Mouse (Mus musculus): ENCODE measurements around the gene Cyp51. TPM values are rescaled to one million over a fixed set of nuclear protein-coding genes. Genes with fewer than 3 reads are reported as not detected.
"Not testable (repeated sequence)": the region's sequence is repeated elsewhere in the genome, so short reads cannot be mapped to it uniquely, and the experiment has no call there.

Gene Cyp51
- total RNA-seq (2015): 14.1 and 18.5 TPM in 2 replicates
- 17.5 and 20.9 TPM in 2 replicates for total RNA-seq (2017)

DNA sequence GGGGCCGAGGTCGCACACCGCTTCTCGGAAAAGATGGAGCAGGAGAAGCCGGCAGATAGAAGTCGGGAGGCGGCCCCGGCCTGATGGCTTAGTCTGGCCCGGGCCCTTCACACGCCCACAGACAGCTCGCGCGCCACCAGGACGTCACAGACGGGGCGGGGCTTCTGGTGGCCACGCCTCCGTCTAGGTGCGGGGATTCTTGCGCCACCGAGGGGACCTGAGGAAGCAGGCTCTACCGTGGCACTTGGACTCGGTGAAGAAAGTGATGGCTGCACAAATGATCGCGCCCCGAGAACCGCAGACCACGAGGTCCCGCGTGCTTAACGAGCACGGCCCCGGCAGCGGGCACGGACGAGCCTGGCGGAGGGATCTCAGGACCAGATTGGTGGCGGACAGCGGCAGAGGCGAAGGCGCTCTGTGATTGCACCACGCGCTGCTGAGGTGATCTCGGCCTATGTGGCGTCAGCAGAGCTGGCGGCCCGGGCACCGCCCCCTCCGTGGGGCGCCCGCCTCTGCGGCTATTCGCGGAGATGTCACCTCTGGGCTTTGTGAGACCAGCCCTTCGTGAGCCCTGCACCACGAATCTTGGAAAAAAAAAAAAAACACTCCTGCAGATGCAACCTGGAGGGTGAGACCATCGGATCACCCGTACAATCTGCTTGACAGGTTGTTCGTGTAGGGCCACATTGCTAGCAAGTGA lies at the start of gene Cyp51:
TSS of gene Cyp51 (minus strand) at position 406 of the 700 bp plus-strand sequence.
- peak; percentile 92 for ATAC-seq (ENCODE audit: poor library complexity, severe bottlenecking)

DNA sequence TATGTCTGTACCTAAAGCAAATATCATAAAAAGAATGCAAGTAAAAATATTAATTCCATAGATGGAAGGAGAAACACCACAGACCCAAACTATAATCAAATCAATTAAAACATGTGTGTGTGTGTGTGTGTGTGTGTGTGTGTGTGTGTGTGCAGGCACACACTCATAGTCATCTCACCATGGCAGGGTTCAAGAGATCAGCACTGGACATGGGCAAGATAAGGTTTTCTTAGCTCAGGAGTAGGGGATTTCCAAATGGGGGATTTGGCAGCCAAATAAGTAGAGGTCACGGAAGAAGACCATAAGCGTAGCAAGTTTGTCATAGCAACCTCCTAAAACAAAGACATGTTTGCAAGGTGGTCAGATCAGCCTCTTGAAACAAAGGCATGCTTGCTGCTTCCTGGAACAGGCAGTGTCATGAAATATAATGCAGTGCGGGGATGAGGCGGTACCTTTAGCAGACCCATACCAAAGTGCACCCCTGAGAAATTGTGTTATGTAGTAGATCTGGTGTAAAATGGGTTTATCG lies 8.1 kb upstream of the Cyp51 start:
- no peak for ATAC-seq (ENCODE audit: poor library complexity, severe bottlenecking)

DNA sequence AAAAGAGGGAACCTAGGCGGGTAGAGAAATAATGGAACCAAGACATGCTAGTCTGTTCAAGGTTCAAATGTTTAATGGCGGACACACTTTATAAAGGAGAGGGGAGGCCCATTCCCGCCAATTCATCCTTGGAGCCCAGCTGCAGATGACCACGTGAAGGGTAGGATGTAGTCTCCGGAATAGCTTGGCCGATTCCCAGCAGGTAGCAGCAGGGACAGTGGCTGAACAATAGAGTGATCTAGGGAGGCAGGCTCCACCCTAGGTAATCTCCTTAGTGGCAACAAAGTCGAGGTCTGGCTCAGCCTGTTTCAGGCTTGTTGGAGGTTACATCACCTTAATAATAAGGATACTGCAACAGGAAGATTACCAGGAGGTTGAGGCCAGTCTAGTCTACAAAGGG lies 2.5 kb upstream of the Cyp51 start:
- not testable (repeated sequence) for ATAC-seq (ENCODE audit: poor library complexity, severe bottlenecking)

DNA sequence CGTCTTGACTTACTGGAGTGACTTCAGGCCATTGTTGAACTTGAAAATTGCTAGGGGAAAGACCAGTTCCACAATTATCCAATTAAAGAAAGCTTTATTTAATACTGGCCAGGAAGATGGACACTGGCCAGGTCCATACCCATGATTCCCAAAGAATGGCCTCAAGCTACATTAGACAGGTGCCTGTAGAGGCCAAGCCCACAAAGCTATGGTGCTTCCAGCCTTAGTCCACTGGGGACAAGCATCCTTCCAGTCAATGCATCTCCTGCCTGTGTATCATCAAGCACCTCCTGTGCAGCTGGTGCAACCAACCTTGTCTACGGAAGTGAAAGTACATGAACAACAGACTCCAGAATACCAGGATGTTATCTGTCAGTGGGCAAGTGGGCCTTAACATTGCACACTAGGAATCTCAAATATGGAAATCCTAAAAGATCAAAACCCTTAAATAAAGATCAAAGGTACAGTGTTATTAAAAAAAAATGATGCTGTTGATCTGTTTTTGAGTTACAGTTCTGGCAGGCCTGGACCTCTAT lies 1.2 kb upstream of the Cyp51 start:
- no peak for ATAC-seq (ENCODE audit: poor library complexity, severe bottlenecking)

DNA sequence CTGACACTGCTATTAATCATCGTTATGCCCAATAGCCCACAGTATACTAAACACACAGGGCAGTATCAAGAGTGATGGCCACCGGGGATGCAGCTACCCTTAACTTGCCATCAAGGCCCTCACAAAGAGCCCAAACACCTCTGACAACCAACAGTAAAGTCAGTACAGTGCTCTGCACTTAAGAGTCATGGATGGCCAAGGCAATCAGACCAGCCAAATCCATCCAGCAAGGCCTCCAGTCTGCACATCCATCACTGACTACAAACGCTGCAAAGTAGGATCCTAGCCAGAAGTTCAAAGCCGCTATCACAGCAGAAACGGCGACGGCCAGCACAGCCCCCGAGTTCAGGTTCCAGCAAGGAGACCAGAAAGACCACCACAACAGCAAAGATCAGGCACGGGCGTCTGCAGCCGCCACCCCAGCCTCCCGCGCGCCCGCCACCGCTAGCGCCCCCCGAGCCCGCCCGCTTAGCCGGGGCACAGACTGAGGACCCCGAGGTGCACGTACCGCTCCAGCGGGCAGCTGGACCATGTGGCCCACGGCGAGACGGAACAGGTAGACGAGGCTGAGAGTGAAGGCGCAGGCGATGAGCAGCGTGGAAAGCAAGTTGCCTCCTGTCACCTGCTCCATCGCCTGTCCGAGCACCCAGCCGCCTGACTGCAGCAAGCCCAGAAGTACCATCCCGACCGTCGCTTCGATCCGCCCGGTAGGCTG lies 763 bp downstream of the Cyp51 start:
- ATAC-seq (ENCODE audit: poor library complexity, severe bottlenecking): peak; percentile 38; the same call in 1 of the 2 replicates

DNA sequence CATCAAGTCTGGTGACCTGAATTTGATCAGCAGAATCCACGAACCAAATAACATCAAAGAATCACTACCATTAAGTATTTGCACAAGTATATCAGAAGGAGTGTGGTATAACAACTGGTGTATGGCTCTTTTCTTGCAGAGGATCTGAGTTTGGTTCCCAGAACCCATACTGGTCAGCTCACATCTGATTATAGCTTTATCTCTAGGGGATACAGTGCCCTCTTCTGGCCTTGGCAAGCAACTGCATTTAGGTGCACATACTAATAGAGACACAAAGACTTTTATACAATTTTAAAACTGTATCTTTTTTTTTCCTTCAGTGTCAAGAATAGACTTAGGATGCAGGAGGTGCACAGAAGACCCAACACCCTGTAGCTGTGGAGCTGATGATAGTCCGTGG lies 2.8 kb downstream of the Cyp51 start:
- ATAC-seq (ENCODE audit: poor library complexity, severe bottlenecking): no peak

DNA sequence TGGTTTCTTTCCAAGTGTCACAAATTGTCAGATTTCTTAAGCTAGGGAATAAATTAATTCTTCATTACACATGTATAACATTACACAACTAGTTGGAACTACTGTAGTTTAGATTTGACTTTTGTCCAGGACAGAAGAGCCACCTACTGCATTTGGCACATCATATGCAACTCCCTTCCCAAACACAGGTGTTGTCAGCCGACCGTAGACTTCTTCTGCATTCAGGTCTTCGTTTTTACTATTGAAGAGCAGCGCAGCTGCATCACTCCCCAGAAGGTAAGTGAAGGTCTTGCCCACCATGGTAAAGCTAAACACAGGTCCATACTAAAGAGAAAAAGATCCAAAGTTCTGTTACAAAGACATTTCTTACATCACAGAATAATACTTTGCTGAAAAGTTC lies 3.5 kb downstream of the Cyp51 start:
- no peak for ATAC-seq (ENCODE audit: poor library complexity, severe bottlenecking)

DNA sequence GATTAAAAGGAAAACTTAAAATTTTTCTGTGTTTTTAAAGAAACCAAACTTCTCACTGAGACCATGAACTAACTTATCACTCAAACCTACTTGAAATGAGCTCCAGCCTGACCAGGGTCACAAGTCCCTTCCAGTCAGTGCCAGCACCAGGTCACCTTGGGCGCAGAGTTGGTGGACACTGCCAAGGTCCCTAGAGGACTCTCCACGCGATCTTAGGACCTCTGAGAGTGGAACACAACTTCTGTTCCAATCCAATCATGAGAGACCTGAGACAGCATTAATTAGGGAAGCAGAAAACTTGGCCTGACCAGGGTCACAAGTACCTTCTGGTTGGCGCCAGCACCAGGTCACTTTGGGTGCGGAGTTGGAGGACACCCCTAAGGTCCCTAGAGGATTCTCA lies 10.1 kb downstream of the Cyp51 start:
- ATAC-seq (ENCODE audit: poor library complexity, severe bottlenecking): no peak

DNA sequence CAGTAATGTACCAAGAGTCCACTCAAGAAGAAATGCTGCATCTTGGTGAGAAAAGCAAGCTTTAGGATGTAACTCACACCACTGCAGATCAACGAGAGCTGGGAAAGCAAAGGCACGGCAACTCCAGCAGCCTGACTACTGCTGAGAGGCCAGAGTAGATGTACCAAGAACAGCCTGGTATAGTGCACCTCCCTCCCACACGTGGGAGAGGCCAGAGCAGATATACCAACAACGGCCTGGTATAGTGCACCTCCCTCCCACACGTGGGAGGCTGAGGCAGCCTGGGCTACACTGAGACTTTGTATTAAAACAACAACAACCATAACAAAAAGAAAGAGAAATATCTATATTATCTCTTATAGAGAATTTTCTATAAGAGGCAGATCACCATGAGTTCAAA lies 16.4 kb downstream of the Cyp51 start:
- no peak for ATAC-seq (ENCODE audit: poor library complexity, severe bottlenecking)

DNA sequence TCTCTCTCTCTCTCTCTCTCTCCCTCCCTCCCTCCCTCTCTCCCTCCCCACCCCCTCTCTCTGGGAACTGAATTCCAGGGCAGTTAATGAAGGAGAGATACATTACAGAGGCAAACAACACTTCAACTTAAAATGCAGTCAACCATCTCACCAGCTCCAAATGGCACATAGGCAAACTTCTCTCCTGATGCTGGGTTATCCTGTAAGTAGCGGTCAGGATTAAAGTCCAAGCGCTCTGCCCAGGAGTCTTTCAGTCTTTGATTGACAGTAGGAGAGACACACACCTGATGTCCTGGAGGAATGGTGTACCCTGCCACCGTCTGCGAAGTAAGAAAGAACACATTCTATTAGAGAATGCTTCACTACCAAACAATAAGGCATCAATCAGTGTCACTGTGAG lies 18.2 kb downstream of the Cyp51 start:
- ATAC-seq (ENCODE audit: poor library complexity, severe bottlenecking): no peak

DNA sequence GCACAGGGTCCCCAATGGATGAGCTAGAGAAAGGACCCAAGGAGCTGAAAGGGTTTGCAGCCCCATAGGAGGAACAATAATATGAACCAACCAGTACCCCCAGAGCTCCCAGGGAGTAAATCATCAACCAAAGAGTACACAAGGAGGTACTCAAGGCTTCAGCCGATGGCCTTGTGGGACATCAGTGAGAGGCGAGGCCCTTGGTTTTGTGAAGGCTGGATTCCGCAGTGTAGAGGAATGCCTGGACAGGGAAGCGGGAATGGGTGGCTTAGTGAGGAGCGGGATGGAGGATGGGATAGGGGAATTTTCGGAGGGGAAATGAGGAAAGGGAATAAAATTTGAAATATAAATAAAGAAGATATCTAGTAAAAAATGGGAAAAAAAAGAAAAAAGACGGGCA lies 19.6 kb downstream of the Cyp51 start:
- no peak for ATAC-seq (ENCODE audit: poor library complexity, severe bottlenecking)

DNA sequence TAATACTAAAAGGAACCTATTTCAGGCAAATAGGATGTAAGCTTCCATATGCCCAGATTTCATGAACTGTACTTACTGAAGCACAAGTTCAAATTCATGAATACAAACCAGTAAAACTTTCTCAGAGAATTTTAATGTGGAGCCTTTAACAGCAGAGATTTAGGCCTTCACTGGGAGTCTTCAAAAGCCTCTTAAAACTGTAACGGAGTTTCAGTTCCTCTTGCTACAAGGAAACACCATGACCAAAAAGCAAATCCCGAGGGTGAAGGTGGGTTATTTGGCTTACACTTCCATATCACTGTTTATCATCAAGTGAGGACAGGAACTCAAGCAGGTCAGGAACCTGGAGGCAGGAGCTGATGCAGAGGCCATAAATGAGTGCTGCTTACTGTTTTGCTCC lies 23.0 kb downstream of the Cyp51 start:
- ATAC-seq (ENCODE audit: poor library complexity, severe bottlenecking): peak; percentile 35; the same call in 1 of the 2 replicates

DNA sequence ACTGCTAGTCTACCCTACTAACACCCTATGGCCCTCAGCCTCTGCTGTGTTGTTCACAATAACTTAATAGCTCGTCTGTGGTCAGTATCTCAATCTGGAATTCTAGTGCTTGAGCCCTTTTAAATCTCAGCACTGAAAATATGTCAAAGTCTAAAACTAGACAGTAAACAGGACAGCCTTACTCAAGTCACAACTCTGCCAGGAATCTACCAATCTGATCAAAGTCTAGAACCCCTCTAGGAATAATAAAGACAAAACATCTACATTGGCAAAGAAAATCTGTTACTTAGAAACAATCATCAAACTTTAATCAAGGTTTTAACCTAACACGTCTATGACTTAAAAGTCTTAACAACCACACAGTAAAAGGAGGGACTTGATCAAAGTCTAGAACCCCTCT lies 23.7 kb downstream of the Cyp51 start:
- no peak for ATAC-seq (ENCODE audit: poor library complexity, severe bottlenecking)

DNA sequence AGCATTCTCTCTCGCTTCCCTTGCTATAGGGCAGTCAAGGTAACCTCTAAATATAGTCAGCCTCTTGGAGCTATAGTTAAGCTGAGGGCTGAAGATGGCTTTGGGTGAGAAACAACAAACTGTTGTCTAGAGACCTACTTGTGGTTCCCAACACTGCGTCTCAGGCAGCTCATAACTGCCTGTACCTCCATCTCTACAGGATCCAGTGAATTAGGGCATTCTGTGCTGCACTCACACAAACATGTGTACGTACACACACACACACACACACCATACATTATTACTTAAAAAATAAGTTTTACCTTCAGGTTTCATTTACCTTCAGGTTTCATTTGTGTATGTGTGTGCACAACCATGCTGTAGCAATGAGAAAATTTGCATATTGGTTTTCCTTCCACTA lies 25.5 kb downstream of the Cyp51 start:
- ATAC-seq (ENCODE audit: poor library complexity, severe bottlenecking): no peak

DNA sequence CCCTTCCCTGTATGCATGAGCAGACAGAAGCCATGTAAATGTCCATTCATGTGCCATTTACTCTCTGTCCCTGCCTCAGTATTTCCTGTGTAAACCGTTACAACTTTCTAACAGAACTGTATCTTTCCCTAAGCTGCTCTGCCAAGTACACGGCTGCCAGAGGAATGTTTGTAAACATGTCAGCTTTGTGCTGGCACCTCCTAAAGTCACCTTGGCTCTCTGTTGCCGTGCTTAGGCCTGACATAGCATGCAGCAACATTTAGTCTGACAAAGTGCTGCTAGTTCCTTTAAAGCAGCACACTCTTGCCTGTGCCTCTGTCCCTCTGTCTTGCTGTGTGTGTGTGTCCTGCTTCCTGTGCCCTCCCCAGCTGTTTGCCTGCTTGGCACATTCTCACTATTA lies 37.3 kb downstream of the Cyp51 start:
- no peak for ATAC-seq (ENCODE audit: poor library complexity, severe bottlenecking)

DNA sequence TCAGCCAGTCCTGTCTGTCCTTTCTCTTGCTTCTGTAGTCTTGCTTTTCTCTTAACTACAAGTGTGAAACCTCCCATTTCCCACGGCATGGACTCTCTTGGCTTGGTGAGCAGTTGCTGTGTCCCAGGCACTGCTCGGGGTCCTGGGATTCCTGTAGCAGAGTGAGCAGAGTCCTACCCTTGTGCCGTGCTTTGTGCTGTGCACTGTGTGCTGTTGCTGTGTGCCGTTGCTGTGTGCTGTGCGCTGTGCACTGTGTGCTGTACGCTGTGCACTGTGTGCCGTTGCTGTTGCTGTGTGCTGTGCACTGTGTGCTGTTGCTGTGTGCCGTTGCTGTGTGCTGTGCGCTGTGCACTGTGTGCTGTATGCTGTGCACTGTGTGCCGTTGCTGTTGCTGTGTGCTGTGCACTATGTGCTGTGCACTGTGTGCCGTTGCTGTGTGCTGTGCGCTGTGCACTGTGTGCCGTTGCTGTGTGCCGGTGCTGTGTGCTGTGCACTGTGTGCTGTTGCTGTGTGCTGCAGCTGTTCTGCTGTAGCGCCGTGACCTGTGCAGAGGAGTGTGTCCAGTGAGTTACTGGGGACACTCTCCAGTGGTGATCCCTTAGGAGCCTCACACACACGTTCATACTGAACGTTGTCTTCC lies 38.0 kb downstream of the Cyp51 start:
- no peak for ATAC-seq (ENCODE audit: poor library complexity, severe bottlenecking)

DNA sequence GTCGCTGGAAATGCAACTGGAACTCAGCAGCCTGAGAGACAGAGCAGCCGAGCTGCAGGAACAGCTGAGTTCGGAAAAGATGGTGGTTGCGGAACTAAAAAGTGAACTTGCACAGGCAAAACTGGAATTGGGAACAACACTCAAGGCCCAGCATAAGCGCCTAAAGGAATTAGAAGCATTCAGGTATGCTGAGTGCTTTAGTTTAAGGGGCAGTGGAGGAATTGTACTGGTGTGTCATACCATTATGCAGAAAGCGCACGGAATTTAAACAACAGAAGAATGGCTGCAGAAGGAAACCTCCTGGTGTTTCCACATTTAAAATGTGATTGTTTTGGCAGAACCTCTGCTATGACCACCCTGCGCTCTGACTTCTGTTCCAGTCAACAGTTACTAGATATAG lies 44.2 kb downstream of the Cyp51 start:
- no peak for ATAC-seq (ENCODE audit: poor library complexity, severe bottlenecking)

DNA sequence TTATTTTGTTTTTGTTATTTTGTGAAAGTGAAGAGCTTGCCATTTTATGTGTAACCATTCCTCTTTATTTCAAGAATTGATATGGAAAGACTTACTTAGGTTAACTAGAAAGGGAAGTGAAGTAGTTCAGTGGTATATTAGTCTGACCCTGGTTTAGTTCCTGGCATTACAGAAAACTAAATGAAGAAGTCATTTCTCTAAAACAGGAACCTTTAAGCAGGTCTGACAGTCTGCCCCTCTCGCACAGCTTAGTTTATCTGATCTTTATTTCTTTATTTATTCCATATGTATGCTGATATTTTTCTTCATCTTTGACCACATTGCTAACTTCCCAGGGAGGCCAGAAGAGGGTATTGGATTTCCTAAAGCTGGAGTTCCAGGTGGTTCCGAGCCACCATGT lies 63.6 kb downstream of the Cyp51 start:
- no peak for ATAC-seq (ENCODE audit: poor library complexity, severe bottlenecking)

DNA sequence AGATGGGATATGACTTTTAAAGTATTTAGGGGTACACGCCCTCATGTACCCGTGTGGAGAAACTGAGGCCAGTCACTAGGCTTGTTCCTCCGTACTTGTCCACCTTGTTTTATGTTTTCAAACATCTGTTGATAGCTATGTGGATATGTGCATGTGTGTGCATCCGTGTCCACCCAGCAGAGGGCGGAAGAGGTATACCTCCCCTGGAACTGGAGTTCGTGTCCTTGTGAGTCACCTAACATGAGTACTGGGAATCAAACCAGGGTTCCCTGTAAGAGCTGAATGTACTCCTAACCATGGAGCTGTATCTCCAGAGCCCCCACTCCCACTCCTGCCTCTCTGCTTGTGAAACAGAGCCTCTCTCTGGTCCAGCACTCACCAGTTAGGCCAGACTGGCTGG lies 64.2 kb downstream of the Cyp51 start:
- peak; percentile 68 for ATAC-seq (ENCODE audit: poor library complexity, severe bottlenecking)

DNA sequence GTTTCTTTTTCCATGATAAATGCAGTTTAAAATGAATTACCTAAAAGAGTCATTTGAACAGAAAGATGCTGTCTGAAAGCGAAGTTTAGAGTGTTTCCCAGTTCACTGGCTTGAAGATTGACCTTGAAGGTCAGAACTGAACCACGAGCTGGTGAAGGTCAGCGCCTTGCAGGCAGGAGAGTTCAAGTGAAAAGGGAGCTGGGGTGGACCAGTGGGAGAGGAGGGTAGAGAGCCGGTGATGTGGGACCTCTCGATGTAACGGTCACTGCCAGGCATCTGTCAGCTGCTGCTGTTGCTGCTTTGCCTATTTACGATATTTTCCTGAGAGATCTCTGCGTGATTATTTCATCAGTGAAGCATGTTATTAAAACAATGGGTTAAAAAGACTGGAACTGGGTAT lies 65.2 kb downstream of the Cyp51 start:
- ATAC-seq (ENCODE audit: poor library complexity, severe bottlenecking): no peak

DNA sequence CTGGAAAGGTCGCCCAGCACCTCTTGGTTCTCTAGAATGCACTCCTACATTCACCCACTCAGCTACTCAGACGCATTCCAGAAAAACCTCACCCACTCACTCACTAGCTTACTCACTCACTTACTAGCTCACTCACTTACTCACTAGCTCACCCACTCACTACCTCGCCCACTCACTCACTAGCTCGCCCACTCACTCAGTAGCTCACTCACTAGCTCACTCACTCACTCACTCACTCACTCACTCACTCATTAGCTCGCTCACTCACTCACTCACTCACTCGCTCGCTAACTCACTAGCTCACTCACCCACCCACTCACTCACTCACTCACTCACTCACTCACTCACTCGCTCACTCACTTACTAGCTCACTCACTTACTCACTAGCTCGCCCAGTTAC lies 67.9 kb downstream of the Cyp51 start:
- no peak for ATAC-seq (ENCODE audit: poor library complexity, severe bottlenecking)

DNA sequence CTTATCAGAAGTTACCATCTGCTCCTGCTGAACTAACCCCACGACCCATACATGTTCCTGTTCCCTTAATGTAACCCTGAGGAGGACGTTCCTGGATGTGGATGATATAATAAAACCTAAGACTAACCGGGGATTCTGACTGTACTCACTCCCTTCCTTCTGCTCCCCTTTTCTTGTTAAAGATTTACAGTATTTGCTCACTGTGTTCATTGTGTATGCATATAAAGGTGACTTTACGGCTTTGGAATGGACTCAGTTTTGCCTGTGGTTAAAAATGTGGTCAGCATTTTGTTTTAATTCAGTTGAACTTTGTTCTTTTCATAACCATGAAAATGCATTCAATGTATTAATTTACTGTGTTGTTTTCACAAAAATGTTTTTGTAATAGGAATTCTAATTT lies 72.7 kb downstream of the Cyp51 start:
- no peak for ATAC-seq (ENCODE audit: poor library complexity, severe bottlenecking)
